Mouse (Mus musculus) ovary, postnatal 14 days (tissue): ENCODE data around the gene Vmn1r63.
"Not testable (repeated sequence)": the region's sequence is repeated elsewhere in the genome, so short reads cannot be mapped to it uniquely, and the experiment has no call there.

ENCODE experiments used
- DNase-seq: peaks from one replicate; pipeline ENCODE4 v3.0.0; 2022; ENCODE audit warnings: low spot score

Gene Vmn1r63

DNA sequence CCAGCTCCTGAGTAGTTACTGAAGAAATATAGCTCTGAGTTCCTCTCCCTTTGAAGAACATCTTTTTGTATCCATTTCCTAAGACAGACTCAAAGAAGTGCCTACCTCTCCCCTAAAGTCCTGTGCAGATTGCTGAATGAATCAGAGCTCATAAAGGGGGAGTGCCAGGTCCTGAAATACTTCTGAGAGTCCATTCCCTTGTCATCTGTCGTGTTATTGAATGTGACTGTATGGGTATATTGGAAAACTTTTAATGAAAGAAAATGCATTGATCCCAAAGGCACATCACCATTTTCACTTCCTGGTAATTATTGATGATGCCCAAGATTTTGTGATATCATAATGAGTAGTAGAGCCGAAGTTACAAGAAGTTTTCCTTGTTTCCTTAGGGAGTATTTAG lies at the start of gene Vmn1r63:
Gene Vmn1r63, minus strand, starts transcription at position 101 of the 400 bp plus-strand sequence.
- DNase-seq, result not testable (repeated sequence)
